Mouse (Mus musculus) brain, embryonic 14.5 days (tissue): Measurements from ENCODE around the gene Cd59a.

Experiments used
- CTCF ChIP-seq: fragments of 200-500 bp; IDR thresholded peaks from 2 replicates; pipeline ENCODE4 v1.5.1; 2012; ENCODE audit warnings: inconsistent platforms, mild to moderate bottlenecking, moderate library complexity, borderline replicate concordance; ENCODE audit not compliant: insufficient read depth, insufficient read length; ENCODE audit errors: extremely low read depth
- POLR2A ChIP-seq: fragments of 200-500 bp; IDR thresholded peaks from 2 replicates; pipeline ENCODE4 v1.6.1; 2012; ENCODE audit warnings: mild to moderate bottlenecking, inconsistent platforms, borderline replicate concordance; ENCODE audit not compliant: poor library complexity, insufficient read depth, insufficient read length, severe bottlenecking; ENCODE audit errors: extremely low read depth

DNA sequence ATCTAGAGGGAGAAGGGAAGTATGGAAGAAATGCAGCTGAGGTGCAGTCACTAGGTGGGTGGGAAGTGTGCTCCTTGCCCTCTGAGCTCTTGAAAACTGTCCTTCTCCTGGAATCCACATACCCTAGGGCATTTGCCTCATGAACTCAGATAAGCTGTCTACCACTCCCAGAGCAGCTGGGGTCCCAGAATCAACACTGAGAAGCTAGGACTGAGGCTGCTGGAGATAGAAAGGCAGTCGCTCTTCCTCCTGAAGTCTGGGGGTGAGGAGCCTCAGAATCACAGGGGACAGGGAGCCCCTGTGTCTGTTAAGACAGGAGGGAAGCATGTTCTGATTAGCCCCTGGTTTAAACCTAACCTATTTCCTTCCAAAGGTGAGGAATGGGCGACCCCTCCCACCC lies 13.9 kb downstream of the Cd59a start:
- TF ChIP-seq CTCF, result no peak
- no peak for TF ChIP-seq POLR2A
